Mouse (Mus musculus): ENCODE measurements at regions not wholly inside any gene's neighbourhood (a gene's known extent, or its start where the extent isn't known, plus 50 kb on each side); places are given as distances from the start of the nearest gene placed in this dataset.
A peak's percentile ranks its signal among the peaks of the same experiment; 100 is the strongest.

DNA sequence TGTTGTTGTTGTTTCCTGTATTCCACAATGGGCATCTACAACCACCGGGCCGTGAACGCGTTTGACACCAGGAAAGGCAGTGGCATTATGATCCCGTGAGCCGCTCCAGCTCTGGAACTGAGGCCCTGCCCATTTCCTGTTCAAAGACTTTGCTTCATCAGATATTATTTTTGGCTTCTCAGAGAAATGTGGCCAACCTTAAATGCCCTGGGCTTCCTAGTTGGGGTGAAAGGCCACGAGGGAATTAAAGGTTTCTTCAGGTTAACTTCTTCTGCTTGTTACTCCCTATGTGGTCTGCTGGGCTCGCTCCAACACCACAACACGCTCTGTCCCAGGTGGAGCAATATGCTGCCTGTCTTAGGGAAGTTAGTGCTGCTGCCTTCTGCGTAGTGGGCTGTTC, 249.8 kb downstream of the Cog6 start:
- H3K36me3 ChIP-seq (ENCODE audit: control insufficient read depth, insufficient read depth, low read length), result no peaks in the 10 kb centered on the region
- ATAC-seq, result peak; percentile 2; the same call in 1 of the 2 replicates
- H3K9me3 ChIP-seq (replicated peaks; ENCODE audit: control insufficient read depth, low read length), result no peaks in the 10 kb centered on the region
- 42% methylated on average over 10 of the region's 10 CpGs for WGBS
- no peak for DNase-seq (ENCODE audit: low spot score)
- H3K27ac ChIP-seq (ENCODE audit: low read depth, low read length), result peak overlapping the region; percentile 15; the same call in 1 of the 2 replicates
- no peaks in the 10 kb centered on the region for H3K27me3 ChIP-seq (replicated peaks; ENCODE audit: control insufficient read depth, insufficient read depth, low read length)
- no peak overlapping the region for H3K4me2 ChIP-seq (ENCODE audit: low read length)
- H3K9ac ChIP-seq (ENCODE audit: low read length), result no peak overlapping the region
- no peak overlapping the region for H3K4me3 ChIP-seq (ENCODE audit: low read depth, low read length)
- H3K4me1 ChIP-seq (ENCODE audit: control insufficient read depth, insufficient read depth, low read length), result peaks cover 5% of the 10 kb centered on the region; the same call in 1 of the 2 replicates

DNA sequence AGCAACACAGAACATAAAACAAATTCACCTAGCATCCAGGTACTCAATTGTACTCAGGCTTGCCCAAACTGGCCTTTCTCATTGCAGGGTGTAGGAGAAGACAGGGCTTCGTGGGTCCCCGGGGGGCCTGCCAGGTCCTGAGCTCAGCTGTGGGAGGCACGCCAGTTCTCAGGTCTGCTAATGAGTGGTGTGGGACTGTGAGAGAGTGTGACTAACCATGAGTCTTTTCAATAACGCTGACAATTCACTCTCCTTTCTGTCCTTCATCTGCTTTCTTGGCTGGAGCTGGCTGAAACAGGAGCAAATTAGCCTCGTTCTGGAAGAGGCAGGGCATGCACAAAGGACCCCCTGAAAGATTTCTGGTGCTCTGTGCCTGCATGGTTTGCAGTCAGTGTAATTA, 250.2 kb downstream of the Cog6 start:
- peak; percentile 91 for ATAC-seq
- H3K27me3 ChIP-seq (replicated peaks; ENCODE audit: control insufficient read depth, insufficient read depth, low read length), result no peaks in the 10 kb centered on the region
- H3K4me3 ChIP-seq (ENCODE audit: low read depth, low read length), result no peak overlapping the region
- no peaks in the 10 kb centered on the region for H3K9me3 ChIP-seq (replicated peaks; ENCODE audit: control insufficient read depth, low read length)
- H3K27ac ChIP-seq (ENCODE audit: low read depth, low read length), result peak overlapping the region; percentile 15; the same call in 1 of the 2 replicates
- no peak overlapping the region for H3K4me2 ChIP-seq (ENCODE audit: low read length)
- no peaks in the 10 kb centered on the region for H3K36me3 ChIP-seq (ENCODE audit: control insufficient read depth, insufficient read depth, low read length)
- 24% methylated on average over 5 of the region's 5 CpGs for WGBS
- H3K9ac ChIP-seq (ENCODE audit: low read length), result no peak overlapping the region
- peaks cover 5% of the 10 kb centered on the region; the same call in 1 of the 2 replicates for H3K4me1 ChIP-seq (ENCODE audit: control insufficient read depth, insufficient read depth, low read length)
- peak; percentile 76 for DNase-seq (ENCODE audit: low spot score)

DNA sequence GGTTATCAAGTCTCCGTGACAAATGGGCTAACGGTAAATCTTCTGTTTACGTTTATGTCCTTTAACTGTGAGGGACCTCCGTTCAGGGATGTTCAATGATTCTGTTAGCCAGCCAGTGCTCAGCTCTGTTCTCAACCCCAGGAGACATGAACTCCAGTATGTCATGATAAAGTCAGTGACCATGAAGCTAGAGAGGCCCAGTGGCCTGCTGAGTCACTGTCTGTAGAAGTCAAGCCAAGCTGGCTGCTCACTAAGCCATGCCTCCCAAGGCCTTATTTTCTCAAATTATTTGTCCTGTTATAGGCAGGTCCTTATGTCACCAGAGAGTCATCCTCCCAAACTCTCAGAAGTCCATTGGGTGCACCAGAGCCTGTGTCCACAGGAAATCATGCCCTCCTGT, 252.9 kb downstream of the Cog6 start:
- 92% methylated on average over 4 of the region's 4 CpGs for WGBS
- Histone ChIP-seq H3K4me3 (ENCODE audit: low read depth, low read length) (no peak overlapping the region), H3K4me2 (ENCODE audit: low read length) (no peak overlapping the region), H3K27ac (ENCODE audit: low read depth, low read length) (no peak overlapping the region), H3K4me1 (ENCODE audit: control insufficient read depth, insufficient read depth, low read length) (peaks cover 5% of the 10 kb centered on the region; the same call in 1 of the 2 replicates), H3K9me3 (replicated peaks; ENCODE audit: control insufficient read depth, low read length) (no peaks in the 10 kb centered on the region), H3K36me3 (ENCODE audit: control insufficient read depth, insufficient read depth, low read length) (no peaks in the 10 kb centered on the region), H3K9ac (ENCODE audit: low read length) (no peak overlapping the region), H3K27me3 (replicated peaks; ENCODE audit: control insufficient read depth, insufficient read depth, low read length) (no peaks in the 10 kb centered on the region)
- ATAC-seq (no peak), DNase-seq (ENCODE audit: low spot score) (no peak)

- Histone ChIP-seq H3K36me3 (ENCODE audit: control insufficient read depth, insufficient read depth, low read length) (no peaks in the 10 kb centered on the region), H3K9ac (ENCODE audit: low read length) (no peak overlapping the region), H3K4me3 (ENCODE audit: low read depth, low read length) (no peak overlapping the region), H3K4me1 (ENCODE audit: control insufficient read depth, insufficient read depth, low read length) (peaks cover 5% of the 10 kb centered on the region; the same call in 1 of the 2 replicates), H3K27me3 (replicated peaks; ENCODE audit: control insufficient read depth, insufficient read depth, low read length) (no peaks in the 10 kb centered on the region), H3K9me3 (replicated peaks; ENCODE audit: control insufficient read depth, low read length) (no peaks in the 10 kb centered on the region), H3K4me2 (ENCODE audit: low read length) (no peak overlapping the region), H3K27ac (ENCODE audit: low read depth, low read length) (no peak overlapping the region)
- WGBS, result 83% methylated on average over 5 of the region's 5 CpGs
- no peak for ATAC-seq
- no peak for DNase-seq (ENCODE audit: low spot score)
Measured at GRCm38 (mm10) chr3:52763660-52764059, 253.4 kb downstream of the Cog6 start.

DNA sequence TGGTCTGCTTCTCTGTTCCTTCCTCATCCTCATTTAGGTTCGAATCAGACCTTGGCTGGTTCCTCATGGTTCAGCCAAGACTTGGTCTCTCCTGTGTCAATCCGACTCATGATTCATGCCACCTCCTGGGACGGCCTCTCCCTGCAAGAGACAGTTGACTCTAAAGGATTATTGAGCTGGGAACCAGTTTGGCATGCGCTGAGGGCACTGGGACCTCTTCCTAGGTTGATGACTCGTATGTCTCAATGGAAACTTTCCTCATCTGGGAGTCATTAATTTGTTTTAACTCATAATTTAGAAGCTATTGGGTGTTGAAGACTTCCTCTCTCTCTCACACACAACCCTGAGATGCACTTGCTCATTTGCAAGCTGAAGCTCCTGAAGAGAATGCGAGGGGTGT, 254.5 kb downstream of the Cog6 start:
- Histone ChIP-seq H3K4me3 (ENCODE audit: low read depth, low read length) (no peak overlapping the region), H3K4me2 (ENCODE audit: low read length) (no peak overlapping the region), H3K9me3 (replicated peaks; ENCODE audit: control insufficient read depth, low read length) (no peaks in the 10 kb centered on the region), H3K27ac (ENCODE audit: low read depth, low read length) (no peak overlapping the region), H3K27me3 (replicated peaks; ENCODE audit: control insufficient read depth, insufficient read depth, low read length) (no peaks in the 10 kb centered on the region), H3K9ac (ENCODE audit: low read length) (no peak overlapping the region), H3K4me1 (ENCODE audit: control insufficient read depth, insufficient read depth, low read length) (peaks cover 5% of the 10 kb centered on the region; the same call in 1 of the 2 replicates), H3K36me3 (ENCODE audit: control insufficient read depth, insufficient read depth, low read length) (no peaks in the 10 kb centered on the region)
- ATAC-seq, result no peak
- 93% methylated on average over 6 of the region's 6 CpGs for WGBS
- no peak for DNase-seq (ENCODE audit: low spot score)

DNA sequence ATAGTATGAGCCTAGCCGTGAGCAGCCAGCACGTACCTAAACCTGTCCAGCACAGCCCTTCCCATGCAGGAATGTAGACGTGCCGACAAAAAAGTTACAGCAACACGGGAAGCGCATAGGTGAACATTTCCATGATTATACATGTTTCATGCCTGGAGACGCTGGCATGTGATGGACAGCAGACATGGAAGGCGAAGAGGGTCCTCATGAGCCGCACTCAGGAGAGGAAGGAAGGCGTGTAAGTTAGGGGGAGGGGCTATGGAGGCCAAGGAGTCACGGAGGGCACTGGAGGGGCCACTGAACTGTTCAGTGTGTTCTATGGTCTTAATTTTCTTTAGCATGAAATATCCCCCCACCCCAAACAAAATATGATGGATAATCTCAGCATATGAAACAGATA, 257.2 kb downstream of the Cog6 start:
- H3K4me3 ChIP-seq (ENCODE audit: low read depth, low read length), result no peak overlapping the region
- ATAC-seq, result no peak
- H3K9ac ChIP-seq (ENCODE audit: low read length), result no peak overlapping the region
- WGBS, result 94% methylated on average over 11 of the region's 11 CpGs
- H3K4me2 ChIP-seq (ENCODE audit: low read length), result no peak overlapping the region
- no peaks in the 10 kb centered on the region for H3K4me1 ChIP-seq (ENCODE audit: control insufficient read depth, insufficient read depth, low read length)
- no peak for DNase-seq (ENCODE audit: low spot score)
- H3K9me3 ChIP-seq (replicated peaks; ENCODE audit: control insufficient read depth, low read length), result no peaks in the 10 kb centered on the region
- no peak overlapping the region for H3K27ac ChIP-seq (ENCODE audit: low read depth, low read length)
- H3K36me3 ChIP-seq (ENCODE audit: control insufficient read depth, insufficient read depth, low read length), result no peaks in the 10 kb centered on the region
- H3K27me3 ChIP-seq (replicated peaks; ENCODE audit: control insufficient read depth, insufficient read depth, low read length), result no peaks in the 10 kb centered on the region

DNA sequence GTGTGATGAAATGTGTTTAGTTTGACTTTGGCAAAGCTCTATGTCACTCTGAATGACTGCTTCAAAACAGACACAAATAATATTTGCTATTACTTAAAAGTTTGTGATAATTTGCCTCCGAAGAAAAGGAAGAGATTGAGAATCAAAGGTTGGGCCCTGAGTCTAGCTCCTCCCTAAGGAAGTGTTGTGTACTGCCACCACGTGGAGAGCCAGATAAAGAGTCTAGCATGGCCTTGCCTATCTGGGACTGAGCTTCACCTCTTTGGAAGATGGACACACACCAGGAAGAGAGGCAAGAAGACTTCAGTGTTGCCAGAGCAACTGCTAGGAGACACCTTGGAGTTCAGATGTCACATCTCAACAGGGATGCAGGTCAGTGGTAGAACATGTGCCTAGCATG, 258.5 kb downstream of the Cog6 start:
- WGBS, result 35% methylated on average over 2 of the region's 2 CpGs
- Histone ChIP-seq H3K4me2 (ENCODE audit: low read length) (no peak overlapping the region), H3K4me1 (ENCODE audit: control insufficient read depth, insufficient read depth, low read length) (no peaks in the 10 kb centered on the region), H3K4me3 (ENCODE audit: low read depth, low read length) (no peak overlapping the region), H3K9ac (ENCODE audit: low read length) (no peak overlapping the region), H3K36me3 (ENCODE audit: control insufficient read depth, insufficient read depth, low read length) (no peaks in the 10 kb centered on the region), H3K27me3 (replicated peaks; ENCODE audit: control insufficient read depth, insufficient read depth, low read length) (no peaks in the 10 kb centered on the region), H3K27ac (ENCODE audit: low read depth, low read length) (no peak overlapping the region), H3K9me3 (replicated peaks; ENCODE audit: control insufficient read depth, low read length) (no peaks in the 10 kb centered on the region)
- no peak for ATAC-seq
- DNase-seq (ENCODE audit: low spot score), result no peak

DNA sequence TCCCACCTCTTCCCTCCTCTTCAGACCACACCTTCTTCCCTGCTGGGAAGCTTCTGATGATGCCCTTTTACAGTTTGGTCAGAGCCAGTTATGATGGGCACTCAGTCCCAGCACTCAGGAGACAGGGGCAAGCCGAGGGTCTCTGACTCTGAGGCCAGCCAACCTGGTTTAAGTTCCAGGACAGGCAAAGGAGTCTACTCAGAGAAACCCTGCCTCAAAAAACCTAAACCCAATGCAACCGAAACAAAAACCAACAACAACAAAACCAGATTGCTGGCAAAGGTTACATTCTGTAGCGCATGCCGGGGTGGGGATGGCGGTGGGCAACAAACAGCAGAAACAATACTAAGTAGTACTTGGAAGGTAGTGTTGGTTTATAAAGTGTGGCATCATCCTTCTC, 260.2 kb downstream of the Cog6 start:
- WGBS, result 94% methylated on average over 5 of the region's 5 CpGs
- Histone ChIP-seq H3K9me3 (replicated peaks; ENCODE audit: control insufficient read depth, low read length) (no peaks in the 10 kb centered on the region), H3K27ac (ENCODE audit: low read depth, low read length) (no peak overlapping the region), H3K36me3 (ENCODE audit: control insufficient read depth, insufficient read depth, low read length) (no peaks in the 10 kb centered on the region), H3K4me2 (ENCODE audit: low read length) (no peak overlapping the region), H3K27me3 (replicated peaks; ENCODE audit: control insufficient read depth, insufficient read depth, low read length) (no peaks in the 10 kb centered on the region), H3K4me3 (ENCODE audit: low read depth, low read length) (no peak overlapping the region), H3K4me1 (ENCODE audit: control insufficient read depth, insufficient read depth, low read length) (no peaks in the 10 kb centered on the region), H3K9ac (ENCODE audit: low read length) (no peak overlapping the region)
- no peak for DNase-seq (ENCODE audit: low spot score)
- no peak for ATAC-seq

DNA sequence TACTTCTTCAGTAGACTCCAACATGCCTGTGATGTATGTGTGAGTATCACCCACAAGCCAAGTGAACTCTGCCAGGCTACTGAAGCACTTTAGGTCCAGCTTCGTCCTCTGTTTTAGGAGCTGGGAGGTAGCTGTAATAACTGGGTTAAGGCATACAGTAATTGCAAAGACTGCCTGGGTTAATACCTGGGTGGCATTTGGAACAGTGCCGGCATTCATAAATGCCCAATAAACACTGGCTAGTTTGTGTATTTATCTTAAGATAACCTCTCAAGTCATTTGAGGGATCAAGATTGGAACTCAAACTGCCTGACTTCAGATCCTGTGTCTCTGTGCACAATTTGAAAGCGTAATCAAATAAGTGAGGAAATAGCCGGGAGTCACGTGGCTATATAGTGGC, 261.0 kb downstream of the Cog6 start:
- Histone ChIP-seq H3K4me1 (ENCODE audit: control insufficient read depth, insufficient read depth, low read length) (no peaks in the 10 kb centered on the region), H3K9me3 (replicated peaks; ENCODE audit: control insufficient read depth, low read length) (no peaks in the 10 kb centered on the region), H3K36me3 (ENCODE audit: control insufficient read depth, insufficient read depth, low read length) (no peaks in the 10 kb centered on the region), H3K27ac (ENCODE audit: low read depth, low read length) (no peak overlapping the region), H3K4me3 (ENCODE audit: low read depth, low read length) (no peak overlapping the region), H3K9ac (ENCODE audit: low read length) (no peak overlapping the region), H3K27me3 (replicated peaks; ENCODE audit: control insufficient read depth, insufficient read depth, low read length) (no peaks in the 10 kb centered on the region), H3K4me2 (ENCODE audit: low read length) (no peak overlapping the region)
- ATAC-seq (no peak), DNase-seq (ENCODE audit: low spot score) (no peak)
- 92% methylated on average over 5 of the region's 5 CpGs for WGBS
